Mouse (Mus musculus) lung, embryonic 15.5 days (tissue): ENCODE measurements at regions not wholly inside any gene's neighbourhood (a gene's known extent, or its start where the extent isn't known, plus 50 kb on each side); places are given as distances from the start of the nearest gene placed in this dataset.
A peak's percentile ranks its signal among the peaks of the same experiment; 100 is the strongest.

Source experiments
- ATAC-seq: fragments of 200-750 bp; cut with Nextera tagmentation; 2 replicates; pipeline ENCODE4 v1.8.0; 2017; ENCODE audit warnings: moderate number of reproducible peaks, borderline replicate concordance; ENCODE audit not compliant: low FRiP score, low TSS enrichment; ENCODE audit errors: extremely low read depth
- H3K27ac ChIP-seq: fragments of 300-500 bp; sonication (generic); 2 replicates; pipeline ENCODE4 v1.5.1; 2015; ENCODE audit warnings: moderate library complexity, mild to moderate bottlenecking, inconsistent platforms
- H3K27me3 ChIP-seq: fragments of 300-500 bp; sonication (generic); 2 replicates; pipeline ENCODE4 v1.6.1; 2015; ENCODE audit warnings: inconsistent platforms
- H3K36me3 ChIP-seq: fragments of 300-500 bp; sonication (generic); 2 replicates; pipeline ENCODE4 v1.6.1; 2015; ENCODE audit warnings: inconsistent platforms
- H3K4me1 ChIP-seq: fragments of 300-500 bp; sonication (generic); 2 replicates; pipeline ENCODE4 v1.6.1; 2015; ENCODE audit warnings: inconsistent platforms
- H3K4me2 ChIP-seq: fragments of 300-500 bp; sonication (generic); 2 replicates; pipeline ENCODE4 v1.6.1; 2015; ENCODE audit warnings: inconsistent platforms, mild to moderate bottlenecking, moderate library complexity
- H3K4me3 ChIP-seq: fragments of 300-500 bp; sonication (generic); 2 replicates; pipeline ENCODE4 v1.5.1; 2015; ENCODE audit warnings: mild to moderate bottlenecking, inconsistent platforms
- H3K9ac ChIP-seq: fragments of 300-500 bp; sonication (generic); 2 replicates; pipeline ENCODE4 v1.6.1; 2015; ENCODE audit warnings: inconsistent platforms
- H3K9me3 ChIP-seq: fragments of 300-500 bp; sonication (generic); 2 replicates; pipeline ENCODE4 v1.6.1; 2016; ENCODE audit warnings: inconsistent platforms
- WGBS: fragments of 180-500 bp; shearing (Covaris S2); methylation state at CpG from one replicate; pipeline ENCODE4 v1.1.7; 2015; 5-methylcytosine and 5-hydroxymethylcytosine counted together

- no peak for ATAC-seq
These were observed 87.8 kb upstream of the Tank start for GRCm38 (mm10) chr2:61490436-61491109.

GRCm38 (mm10) chr2:61489762-61490161 is 88.6 kb upstream of the Tank start:
- ATAC-seq: no peak
- Histone ChIP-seq H3K27ac (no peak overlapping the region), H3K36me3 (no peaks in the 10 kb centered on the region), H3K4me3 (no peak overlapping the region), H3K4me2 (no peak overlapping the region), H3K4me1 (peaks cover 3% of the 10 kb centered on the region; the same call in 1 of the 2 replicates), H3K27me3 (no peaks in the 10 kb centered on the region), H3K9ac (no peak overlapping the region), H3K9me3 (no peaks in the 10 kb centered on the region)
- WGBS: 79% methylated on average over 10 of the region's 10 CpGs

More at GRCm38 (mm10) chr2:61490436-61491109, 87.8 kb upstream of the Tank start:
- Histone ChIP-seq H3K36me3 (no peaks in the 10 kb centered on the region), H3K9ac (no peak overlapping the region), H3K4me1 (peaks cover 3% of the 10 kb centered on the region; the same call in 1 of the 2 replicates), H3K4me3 (no peak overlapping the region), H3K4me2 (no peak overlapping the region), H3K27ac (no peak overlapping the region), H3K9me3 (no peaks in the 10 kb centered on the region), H3K27me3 (no peaks in the 10 kb centered on the region)
- 75% methylated on average over 10 of the region's 10 CpGs for WGBS

GRCm38 (mm10) chr2:61483820-61484219 is 94.6 kb upstream of the Tank start:
- H3K4me1 ChIP-seq: no peaks in the 10 kb centered on the region
- H3K4me3 ChIP-seq: no peak overlapping the region
- H3K9ac ChIP-seq: no peak overlapping the region
- ATAC-seq: no peak
- H3K36me3 ChIP-seq: no peaks in the 10 kb centered on the region
- H3K27me3 ChIP-seq: no peaks in the 10 kb centered on the region
- H3K9me3 ChIP-seq: no peaks in the 10 kb centered on the region
- 83% methylated on average over 1 of the region's 1 CpGs for WGBS
- H3K4me2 ChIP-seq: no peak overlapping the region
- H3K27ac ChIP-seq: no peak overlapping the region

GRCm38 (mm10) chr2:61476648-61477047 is 101.7 kb upstream of the Tank start:
- Histone ChIP-seq H3K4me1 (no peaks in the 10 kb centered on the region), H3K27me3 (no peaks in the 10 kb centered on the region), H3K4me2 (no peak overlapping the region), H3K4me3 (no peak overlapping the region), H3K27ac (no peak overlapping the region), H3K9me3 (no peaks in the 10 kb centered on the region), H3K9ac (no peak overlapping the region), H3K36me3 (no peaks in the 10 kb centered on the region)
- ATAC-seq: no peak
- 57% methylated on average over 4 of the region's 4 CpGs for WGBS

- H3K27me3 ChIP-seq: no peaks in the 10 kb centered on the region
- 37% methylated on average over 10 of the region's 10 CpGs for WGBS
- H3K9ac ChIP-seq: no peak overlapping the region
- no peak for ATAC-seq
- H3K4me3 ChIP-seq: no peak overlapping the region
- H3K4me2 ChIP-seq: no peak overlapping the region
- H3K27ac ChIP-seq: no peak overlapping the region
- H3K4me1 ChIP-seq: no peaks in the 10 kb centered on the region
- H3K9me3 ChIP-seq: no peaks in the 10 kb centered on the region
- no peaks in the 10 kb centered on the region for H3K36me3 ChIP-seq
These were observed 103.8 kb upstream of the Tank start for GRCm38 (mm10) chr2:61474626-61475025.

- Histone ChIP-seq H3K27me3 (no peaks in the 10 kb centered on the region), H3K4me1 (no peaks in the 10 kb centered on the region), H3K9ac (no peak overlapping the region), H3K9me3 (no peaks in the 10 kb centered on the region), H3K4me2 (no peak overlapping the region), H3K4me3 (no peak overlapping the region), H3K27ac (no peak overlapping the region), H3K36me3 (no peaks in the 10 kb centered on the region)
- WGBS: 82% methylated on average over 5 of the region's 5 CpGs
- no peak for ATAC-seq
These were observed 107.9 kb upstream of the Tank start for GRCm38 (mm10) chr2:61470521-61470920.

GRCm38 (mm10) chr2:61470064-61470463 is 108.3 kb upstream of the Tank start:
- H3K4me3 ChIP-seq: no peak overlapping the region
- H3K9ac ChIP-seq: no peak overlapping the region
- H3K27ac ChIP-seq: no peak overlapping the region
- no peaks in the 10 kb centered on the region for H3K9me3 ChIP-seq
- no peak overlapping the region for H3K4me2 ChIP-seq
- no peak for ATAC-seq
- H3K27me3 ChIP-seq: no peaks in the 10 kb centered on the region
- no peaks in the 10 kb centered on the region for H3K4me1 ChIP-seq
- no peaks in the 10 kb centered on the region for H3K36me3 ChIP-seq

- Histone ChIP-seq H3K27ac (no peak overlapping the region), H3K9me3 (no peaks in the 10 kb centered on the region), H3K4me3 (no peak overlapping the region), H3K4me2 (no peak overlapping the region), H3K27me3 (no peaks in the 10 kb centered on the region), H3K9ac (no peak overlapping the region), H3K4me1 (peaks cover 7% of the 10 kb centered on the region), H3K36me3 (no peaks in the 10 kb centered on the region)
- no peak for ATAC-seq
- WGBS: 30% methylated on average over 5 of the region's 5 CpGs
These were observed 122.5 kb upstream of the Tank start for GRCm38 (mm10) chr2:61455902-61456301.

- no peaks in the 10 kb centered on the region for H3K9me3 ChIP-seq
- ATAC-seq: no peak
- H3K27ac ChIP-seq: no peak overlapping the region
- H3K4me2 ChIP-seq: peak overlapping the region; percentile 62; the same call in 1 of the 2 replicates
- WGBS: 28% methylated on average over 9 of the region's 9 CpGs
- H3K4me3 ChIP-seq: no peak overlapping the region
- H3K4me1 ChIP-seq: peaks cover 7% of the 10 kb centered on the region
- H3K36me3 ChIP-seq: no peaks in the 10 kb centered on the region
- H3K27me3 ChIP-seq: no peaks in the 10 kb centered on the region
- H3K9ac ChIP-seq: no peak overlapping the region
These were observed 123.7 kb upstream of the Tank start for GRCm38 (mm10) chr2:61454729-61455128.

GRCm38 (mm10) chr2:61454311-61454728 is 124.1 kb upstream of the Tank start:
- Histone ChIP-seq H3K36me3 (no peaks in the 10 kb centered on the region), H3K4me3 (peak overlapping the region; percentile 41), H3K4me2 (peak overlapping the region; percentile 62), H3K4me1 (peaks cover 7% of the 10 kb centered on the region), H3K27ac (0 out of 2 replicates have a peak overlapping the region, but pooled peaks have one; percentile 20), H3K9me3 (no peaks in the 10 kb centered on the region), H3K9ac (peak overlapping the region; percentile 29; the same call in 1 of the 2 replicates), H3K27me3 (no peaks in the 10 kb centered on the region)
- peak; percentile 55; the same call in 1 of the 2 replicates for ATAC-seq
- 3% methylated on average over 12 of the region's 12 CpGs for WGBS

GRCm38 (mm10) chr2:61453490-61454281 is 124.7 kb upstream of the Tank start:
- Histone ChIP-seq H3K4me1 (peaks cover 7% of the 10 kb centered on the region), H3K27ac (peak overlapping the region; percentile 20; the same call in 1 of the 2 replicates), H3K4me3 (peak overlapping the region; percentile 41), H3K27me3 (no peaks in the 10 kb centered on the region), H3K36me3 (no peaks in the 10 kb centered on the region), H3K9me3 (no peaks in the 10 kb centered on the region), H3K4me2 (peak overlapping the region; percentile 62), H3K9ac (peak overlapping the region; percentile 29; the same call in 1 of the 2 replicates)
- ATAC-seq: peak; percentile 52; the same call in 1 of the 2 replicates
- 24% methylated on average over 14 of the region's 14 CpGs for WGBS

- Histone ChIP-seq H3K4me2 (no peak overlapping the region), H3K36me3 (no peaks in the 10 kb centered on the region), H3K4me3 (no peak overlapping the region), H3K9ac (no peak overlapping the region), H3K27ac (no peak overlapping the region), H3K27me3 (no peaks in the 10 kb centered on the region), H3K9me3 (no peaks in the 10 kb centered on the region), H3K4me1 (peaks cover 7% of the 10 kb centered on the region)
- ATAC-seq: no peak
- WGBS: 87% methylated on average over 1 of the region's 1 CpGs
These were observed 125.8 kb upstream of the Tank start for GRCm38 (mm10) chr2:61452581-61452980.
